Mouse (Mus musculus) hindbrain, embryonic 15.5 days (tissue): ENCODE results near the gene Zdhhc21. TPM values are rescaled to one million over a fixed set of nuclear protein-coding genes. Genes with fewer than 3 reads are reported as not detected.

Source experiments
- ATAC-seq: fragments of 200-750 bp; cut with Nextera tagmentation; 2 replicates; pipeline ENCODE4 v1.8.0; 2017; ENCODE audit warnings: low read depth, moderate number of reproducible peaks, moderate TSS enrichment; ENCODE audit not compliant: low FRiP score
- H3K27ac ChIP-seq: fragments of 300-500 bp; sonication (generic); replicated peaks from 2 replicates; pipeline ENCODE4 v1.5.1; 2015; ENCODE audit warnings: mild to moderate bottlenecking, inconsistent platforms
- H3K27me3 ChIP-seq: fragments of 300-500 bp; sonication (generic); 2 replicates; pipeline ENCODE4 v1.6.1; 2015; ENCODE audit warnings: control low read depth, inconsistent platforms
- H3K36me3 ChIP-seq: fragments of 300-500 bp; sonication (generic); 2 replicates; pipeline ENCODE4 v1.6.1; 2015; ENCODE audit warnings: control low read depth, inconsistent platforms
- H3K4me1 ChIP-seq: fragments of 300-500 bp; sonication (generic); replicated peaks from 2 replicates; pipeline ENCODE4 v1.6.1; 2015; ENCODE audit warnings: control low read depth, inconsistent platforms
- H3K4me2 ChIP-seq: fragments of 300-500 bp; sonication (generic); 2 replicates; pipeline ENCODE4 v1.6.1; 2015; ENCODE audit warnings: moderate library complexity, mild to moderate bottlenecking, inconsistent platforms
- H3K4me3 ChIP-seq: fragments of 300-500 bp; sonication (generic); 2 replicates; pipeline ENCODE4 v1.5.1; 2015; ENCODE audit warnings: mild to moderate bottlenecking, inconsistent platforms
- H3K9ac ChIP-seq: fragments of 300-500 bp; sonication (generic); 2 replicates; pipeline ENCODE4 v1.6.1; 2015; ENCODE audit warnings: inconsistent platforms
- H3K9me3 ChIP-seq: fragments of 300-500 bp; sonication (generic); 2 replicates; pipeline ENCODE4 v1.6.1; 2016; ENCODE audit warnings: control low read depth, inconsistent platforms
- WGBS: fragments of 180-500 bp; shearing (Covaris S2); methylation state at CpG from one replicate; pipeline ENCODE4 v1.1.7; 2015; 5-methylcytosine and 5-hydroxymethylcytosine counted together
- polyA plus RNA-seq: library from polyadenylated mRNA; unstranded; fragments of >200 nt; fragmentation: Nextera tagmentation; extraction: Ambion mirVana; gene quantifications from 2 replicates; pipeline ENCODE4 v1.2.1, GENCODE M21; 2015

Zdhhc21 gene
- polyA plus RNA-seq, 1 experiment from 2014 or later, result 17.0 TPM

- H3K27ac ChIP-seq, result no peak overlapping the region
- no peaks in the 10 kb centered on the region for H3K27me3 ChIP-seq
- H3K4me1 ChIP-seq, result no peaks in the 10 kb centered on the region
- no peak overlapping the region for H3K4me2 ChIP-seq
- 0 out of 2 replicates have a peak, but pooled peaks cover 5% of the 10 kb centered on the region for H3K36me3 ChIP-seq
- H3K4me3 ChIP-seq, result no peak overlapping the region
- no peaks in the 10 kb centered on the region for H3K9me3 ChIP-seq
- WGBS, result 58% methylated on average over 4 of the region's 4 CpGs
- H3K9ac ChIP-seq, result no peak overlapping the region
- no peak for ATAC-seq
Observed at GRCm38 (mm10) chr4:82815296-82815695, 44.5 kb downstream of the Zdhhc21 start.

- Histone ChIP-seq H3K4me3 (no peak overlapping the region), H3K9ac (no peak overlapping the region), H3K4me2 (no peak overlapping the region), H3K27ac (no peak overlapping the region), H3K36me3 (0 out of 2 replicates have a peak, but pooled peaks cover 5% of the 10 kb centered on the region), H3K9me3 (no peaks in the 10 kb centered on the region), H3K27me3 (no peaks in the 10 kb centered on the region), H3K4me1 (no peaks in the 10 kb centered on the region)
- 77% methylated on average over 6 of the region's 6 CpGs for WGBS
- no peak for ATAC-seq
Observed at GRCm38 (mm10) chr4:82813356-82813755, 46.4 kb downstream of the Zdhhc21 start.

GRCm38 (mm10) chr4:82807811-82808210 is 51.9 kb downstream of the Zdhhc21 start:
- Histone ChIP-seq H3K4me1 (peaks cover 8% of the 10 kb centered on the region), H3K9ac (no peak overlapping the region), H3K27ac (no peak overlapping the region), H3K9me3 (no peaks in the 10 kb centered on the region), H3K4me2 (no peak overlapping the region), H3K36me3 (peaks cover 3% of the 10 kb centered on the region; the same call in 1 of the 2 replicates), H3K27me3 (no peaks in the 10 kb centered on the region), H3K4me3 (no peak overlapping the region)
- no peak for ATAC-seq
- WGBS, result 71% methylated on average over 10 of the region's 10 CpGs

- H3K27ac ChIP-seq, result peak overlapping the region; percentile 62; the same call in 1 of the 2 replicates
- peak; percentile 90 for ATAC-seq
- H3K27me3 ChIP-seq, result no peaks in the 10 kb centered on the region
- H3K4me2 ChIP-seq, result no peak overlapping the region
- H3K4me1 ChIP-seq, result peaks cover 8% of the 10 kb centered on the region
- no peak overlapping the region for H3K9ac ChIP-seq
- H3K4me3 ChIP-seq, result no peak overlapping the region
- no peaks in the 10 kb centered on the region for H3K9me3 ChIP-seq
- peaks cover 3% of the 10 kb centered on the region; the same call in 1 of the 2 replicates for H3K36me3 ChIP-seq
- 33% methylated on average over 10 of the region's 10 CpGs for WGBS
Observed at GRCm38 (mm10) chr4:82806176-82806757, 53.5 kb downstream of the Zdhhc21 start.

GRCm38 (mm10) chr4:82804019-82804418 is 55.7 kb downstream of the Zdhhc21 start:
- peaks cover 8% of the 10 kb centered on the region for H3K4me1 ChIP-seq
- no peaks in the 10 kb centered on the region for H3K27me3 ChIP-seq
- H3K27ac ChIP-seq, result no peak overlapping the region
- peaks cover 3% of the 10 kb centered on the region; the same call in 1 of the 2 replicates for H3K36me3 ChIP-seq
- WGBS, result 48% methylated on average over 2 of the region's 2 CpGs
- no peaks in the 10 kb centered on the region for H3K9me3 ChIP-seq
- H3K4me3 ChIP-seq, result no peak overlapping the region
- H3K4me2 ChIP-seq, result no peak overlapping the region
- no peak overlapping the region for H3K9ac ChIP-seq
- ATAC-seq, result no peak

- no peaks in the 10 kb centered on the region for H3K36me3 ChIP-seq
- 87% methylated on average over 6 of the region's 6 CpGs for WGBS
- no peaks in the 10 kb centered on the region for H3K9me3 ChIP-seq
- no peak overlapping the region for H3K4me3 ChIP-seq
- H3K4me2 ChIP-seq, result no peak overlapping the region
- H3K9ac ChIP-seq, result no peak overlapping the region
- H3K27me3 ChIP-seq, result no peaks in the 10 kb centered on the region
- H3K4me1 ChIP-seq, result no peaks in the 10 kb centered on the region
- ATAC-seq, result no peak
- H3K27ac ChIP-seq, result no peak overlapping the region
Observed at GRCm38 (mm10) chr4:82793608-82794007, 66.2 kb downstream of the Zdhhc21 start.

GRCm38 (mm10) chr4:82792906-82793580 is 66.7 kb downstream of the Zdhhc21 start:
- Histone ChIP-seq H3K9me3 (no peaks in the 10 kb centered on the region), H3K36me3 (no peaks in the 10 kb centered on the region), H3K27me3 (no peaks in the 10 kb centered on the region), H3K4me1 (no peaks in the 10 kb centered on the region), H3K27ac (no peak overlapping the region), H3K4me3 (no peak overlapping the region), H3K9ac (no peak overlapping the region), H3K4me2 (no peak overlapping the region)
- WGBS, result 64% methylated on average over 5 of the region's 5 CpGs
- no peak for ATAC-seq

GRCm38 (mm10) chr4:82765513-82766216 is 94.1 kb downstream of the Zdhhc21 start:
- ATAC-seq, result peak; percentile 65
- Histone ChIP-seq H3K27me3 (no peaks in the 10 kb centered on the region), H3K4me3 (no peak overlapping the region), H3K4me2 (no peak overlapping the region), H3K4me1 (peaks cover 13% of the 10 kb centered on the region), H3K36me3 (no peaks in the 10 kb centered on the region), H3K9ac (no peak overlapping the region), H3K27ac (no peak overlapping the region), H3K9me3 (no peaks in the 10 kb centered on the region)
- 45% methylated on average over 11 of the region's 11 CpGs for WGBS

- Histone ChIP-seq H3K4me1 (peaks cover 13% of the 10 kb centered on the region), H3K9ac (no peak overlapping the region), H3K27me3 (no peaks in the 10 kb centered on the region), H3K4me3 (no peak overlapping the region), H3K4me2 (no peak overlapping the region), H3K27ac (no peak overlapping the region), H3K9me3 (no peaks in the 10 kb centered on the region), H3K36me3 (no peaks in the 10 kb centered on the region)
- ATAC-seq, result no peak
- WGBS, result 48% methylated on average over 5 of the region's 5 CpGs
Observed at GRCm38 (mm10) chr4:82763586-82763985, 96.2 kb downstream of the Zdhhc21 start.

- H3K27ac ChIP-seq, result no peak overlapping the region
- WGBS, result 8% methylated on average over 10 of the region's 10 CpGs
- H3K9me3 ChIP-seq, result no peaks in the 10 kb centered on the region
- no peak overlapping the region for H3K9ac ChIP-seq
- no peaks in the 10 kb centered on the region for H3K36me3 ChIP-seq
- H3K4me3 ChIP-seq, result no peak overlapping the region
- no peaks in the 10 kb centered on the region for H3K27me3 ChIP-seq
- H3K4me2 ChIP-seq, result peak overlapping the region; percentile 27
- peaks cover 13% of the 10 kb centered on the region for H3K4me1 ChIP-seq
- ATAC-seq, result no peak
Observed at GRCm38 (mm10) chr4:82762430-82763119, 97.2 kb downstream of the Zdhhc21 start.

GRCm38 (mm10) chr4:82756295-82756626 is 103.5 kb downstream of the Zdhhc21 start:
- Histone ChIP-seq H3K9ac (no peak overlapping the region), H3K4me2 (no peak overlapping the region), H3K36me3 (no peaks in the 10 kb centered on the region), H3K27me3 (no peaks in the 10 kb centered on the region), H3K27ac (no peak overlapping the region), H3K4me3 (no peak overlapping the region), H3K4me1 (no peaks in the 10 kb centered on the region), H3K9me3 (no peaks in the 10 kb centered on the region)
- ATAC-seq, result no peak
- 8% methylated on average over 3 of the region's 3 CpGs for WGBS
